8 mouse cellular contexts compared by ENCODE assay signal in genomic region chr15:100458055-100458454, GRCm38 (mm10). TPM values are rescaled to one million over a fixed set of nuclear protein-coding genes. Genes with fewer than 3 reads are reported as not detected.
DNase-seq lines count a peak whose midpoint lies in the region; ATAC-seq lines count a peak whose summit lies in the region.

No protein-coding gene starts in this region.

- WGBS in hindbrain, embryonic 14.5 days, result 45% methylated on average over 10 of the region's 10 CpGs
- 43% methylated on average over 10 of the region's 10 CpGs for WGBS in hindbrain, embryonic 13.5 days

- no peak overlapping the region for H3K27ac ChIP-seq in hindbrain, embryonic 14.5 days
- no peak overlapping the region for H3K27ac ChIP-seq in hindbrain, embryonic 13.5 days

- no peak overlapping the region for H3K4me2 ChIP-seq in hindbrain, embryonic 14.5 days (replicated peaks)
- H3K4me2 ChIP-seq in hindbrain, embryonic 13.5 days, result no peak overlapping the region

- no peak overlapping the region for H3K9ac ChIP-seq in hindbrain, embryonic 14.5 days
- no peak overlapping the region for H3K9ac ChIP-seq in hindbrain, embryonic 13.5 days

- peak; percentile 71 for DNase-seq in hindbrain, embryonic 14.5 days (ENCODE audit: low spot score)
- peak; percentile 84 for DNase-seq in CD4-positive helper T cell, adult 2 months (ENCODE audit: low read depth, low spot score)
- peak; percentile 73 for DNase-seq in T-cell, adult 2 months (ENCODE audit: low spot score)
- DNase-seq in kidney, postnatal 10 days, result peak; percentile 83
- peak; percentile 87 for DNase-seq in thymus, postnatal 4 days

- no peaks in the 10 kb centered on the region for H3K9me3 ChIP-seq in hindbrain, embryonic 14.5 days (ENCODE audit: control insufficient read depth, low read length)
- H3K9me3 ChIP-seq in hindbrain, embryonic 13.5 days, result no peaks in the 10 kb centered on the region

- H3K4me3 ChIP-seq in hindbrain, embryonic 14.5 days (replicated peaks; ENCODE audit: low read length), result no peak overlapping the region
- no peak overlapping the region for H3K4me3 ChIP-seq in hindbrain, embryonic 13.5 days

- no peak for ATAC-seq in hindbrain, embryonic 14.5 days (ENCODE audit: low FRiP score)
- ATAC-seq in hindbrain, embryonic 13.5 days (ENCODE audit: low FRiP score), result no peak
- ATAC-seq in common myeloid progenitor, adult 5-6 weeks (replicated peaks; ENCODE audit: low read depth, poor library complexity, severe bottlenecking), result peak; percentile 51
- ATAC-seq in megakaryocyte-erythroid progenitor cell, adult 5-6 weeks (replicated peaks; ENCODE audit: low FRiP score, low TSS enrichment, poor library complexity, severe bottlenecking), result peak; percentile 67

- no peaks in the 10 kb centered on the region for H3K36me3 ChIP-seq in hindbrain, embryonic 14.5 days (replicated peaks; ENCODE audit: control insufficient read depth, insufficient read depth)
- no peaks in the 10 kb centered on the region for H3K36me3 ChIP-seq in hindbrain, embryonic 13.5 days

- H3K27me3 ChIP-seq in hindbrain, embryonic 14.5 days (ENCODE audit: control insufficient read depth, insufficient read depth, low read length), result no peaks in the 10 kb centered on the region
- H3K27me3 ChIP-seq in hindbrain, embryonic 13.5 days, result peaks cover 18% of the 10 kb centered on the region

- no peaks in the 10 kb centered on the region for H3K4me1 ChIP-seq in hindbrain, embryonic 14.5 days (replicated peaks; ENCODE audit: control insufficient read depth, insufficient read depth, low read length)
- H3K4me1 ChIP-seq in hindbrain, embryonic 13.5 days (replicated peaks), result peaks cover 13% of the 10 kb centered on the region; the same call in 1 of the 2 replicates

RNA-seq across cellular contexts. Expression of gene Letmd1, which starts 10.8 kb away (rescaled TPM):
- polyA plus RNA-seq in hindbrain, embryonic 14.5 days (2014; fragmentation: Nextera tagmentation; extraction: Ambion mirVana), result 49.8 and 52.1 TPM in 2 replicates
- 53.1 and 56.4 TPM in 2 replicates for polyA plus RNA-seq in hindbrain, embryonic 13.5 days (2015; fragmentation: Nextera tagmentation; extraction: Ambion mirVana)
- 20.1 and 30.2 TPM in 2 replicates for total RNA-seq in common myeloid progenitor, adult 5-6 weeks (2017)
- 42.9 and 43.9 TPM in 2 replicates for total RNA-seq in megakaryocyte-erythroid progenitor cell, adult 5-6 weeks (2014; fragmentation: Nextera tagmentation)
- total RNA-seq in megakaryocyte-erythroid progenitor cell, adult 5-6 weeks (2017), result 19.5 and 23.3 TPM in 2 replicates

RNA-seq across cellular contexts. Expression of gene Slc11a2, which starts 33.2 kb away (rescaled TPM):
- polyA plus RNA-seq in hindbrain, embryonic 14.5 days (2014; fragmentation: Nextera tagmentation; extraction: Ambion mirVana), result 18.5 and 18.6 TPM in 2 replicates
- 23.8 and 24.1 TPM in 2 replicates for polyA plus RNA-seq in hindbrain, embryonic 13.5 days (2015; fragmentation: Nextera tagmentation; extraction: Ambion mirVana)
- 19.7 and 30.4 TPM in 2 replicates for total RNA-seq in common myeloid progenitor, adult 5-6 weeks (2017)
- 67.0 and 82.9 TPM in 2 replicates for total RNA-seq in megakaryocyte-erythroid progenitor cell, adult 5-6 weeks (2014; fragmentation: Nextera tagmentation)
- total RNA-seq in megakaryocyte-erythroid progenitor cell, adult 5-6 weeks (2017), result 29.2 and 32.5 TPM in 2 replicates

RNA-seq across cellular contexts. Expression of gene Gm5475, which starts 36.1 kb away (rescaled TPM):
- polyA plus RNA-seq in hindbrain, embryonic 14.5 days (2014; fragmentation: Nextera tagmentation; extraction: Ambion mirVana), result 0.13 and 0.15 TPM in 2 replicates
- polyA plus RNA-seq in hindbrain, embryonic 13.5 days (2015; fragmentation: Nextera tagmentation; extraction: Ambion mirVana), result 0.10 and 0.14 TPM in 2 replicates
- not detected in 2 replicates for total RNA-seq in common myeloid progenitor, adult 5-6 weeks (2017)
- not detected in 2 replicates for total RNA-seq in megakaryocyte-erythroid progenitor cell, adult 5-6 weeks (2014; fragmentation: Nextera tagmentation)
- total RNA-seq in megakaryocyte-erythroid progenitor cell, adult 5-6 weeks (2017), result not detected in 2 replicates

RNA-seq across cellular contexts. Expression of gene Csrnp2, which starts 37.2 kb away (rescaled TPM):
- polyA plus RNA-seq in hindbrain, embryonic 14.5 days (2014; fragmentation: Nextera tagmentation; extraction: Ambion mirVana), result 43.1 and 46.1 TPM in 2 replicates
- polyA plus RNA-seq in hindbrain, embryonic 13.5 days (2015; fragmentation: Nextera tagmentation; extraction: Ambion mirVana), result 43.2 and 44.4 TPM in 2 replicates
- 2.6 and 4.0 TPM in 2 replicates for total RNA-seq in common myeloid progenitor, adult 5-6 weeks (2017)
- total RNA-seq in megakaryocyte-erythroid progenitor cell, adult 5-6 weeks (2014; fragmentation: Nextera tagmentation), result 1.7 and 1.9 TPM in 2 replicates
- total RNA-seq in megakaryocyte-erythroid progenitor cell, adult 5-6 weeks (2017), result 2.2 and 3.1 TPM in 2 replicates

Comparison
In these comparisons a context has a peak if more than half of its experiments do, and no peak if none do; other contexts are left out.
1. ATAC-seq: peak in common myeloid progenitor, adult 5-6 weeks (single experiment) and megakaryocyte-erythroid progenitor cell, adult 5-6 weeks (single experiment); none in hindbrain, embryonic 14.5 days (single experiment) and hindbrain, embryonic 13.5 days (single experiment).
2. Peak in every context shown above with its lines, with median percentiles within 50 percentile points of each other: DNase-seq.